Mouse (Mus musculus) megakaryocyte, embryonic 14.5 days (primary cell): ENCODE results near the gene Ermap.

Experiments used
- FLI1 ChIP-seq: IDR thresholded peaks from 2 replicates; pipeline ENCODE4 v1.6.1; 2012; ENCODE audit warnings: low read length, inconsistent platforms, mixed read lengths
- GATA1 ChIP-seq: IDR thresholded peaks from 3 replicates; pipeline ENCODE4 v1.6.1; 2012; ENCODE audit warnings: mixed read lengths, low read length, inconsistent platforms, borderline replicate concordance

GRCm38 (mm10) chr4:119148741-119149140 lies 41.1 kb downstream of the Ermap start:
- TF ChIP-seq GATA1 (no peak), FLI1 (no peak)
